Mouse (Mus musculus) hindbrain, embryonic 11.5 days (tissue): ENCODE results near the gene Bfsp1. TPM values are rescaled to one million over a fixed set of nuclear protein-coding genes. Genes with fewer than 3 reads are reported as not detected.

Experiments used
- ATAC-seq: fragments of 200-750 bp; cut with Nextera tagmentation; 2 replicates; pipeline ENCODE4 v1.8.0; 2017; ENCODE audit warnings: mild to moderate bottlenecking, moderate TSS enrichment, moderate library complexity; ENCODE audit not compliant: low FRiP score
- DNase-seq: peaks from one replicate; pipeline ENCODE4 v3.0.0-alpha.2; 2015; ENCODE audit warnings: low spot score
- H3K27ac ChIP-seq: fragments of 300-500 bp; sonication (generic); 2 replicates; pipeline ENCODE4 v1.5.1; 2014; ENCODE audit warnings: mild to moderate bottlenecking, low read depth, low read length
- H3K27me3 ChIP-seq: fragments of 300-500 bp; sonication (generic); 2 replicates; pipeline ENCODE4 v1.6.1; 2014; ENCODE audit warnings: mild to moderate bottlenecking, low read length, moderate library complexity, mixed read lengths; ENCODE audit not compliant: control insufficient read depth, insufficient read depth
- H3K36me3 ChIP-seq: fragments of 300-500 bp; sonication (generic); 2 replicates; pipeline ENCODE4 v1.6.1; 2014; ENCODE audit warnings: mild to moderate bottlenecking, low read length, moderate library complexity, mixed read lengths; ENCODE audit not compliant: control insufficient read depth, insufficient read depth
- H3K4me1 ChIP-seq: fragments of 300-500 bp; sonication (generic); replicated peaks from 2 replicates; pipeline ENCODE4 v1.6.1; 2014; ENCODE audit warnings: low read length, mixed read lengths; ENCODE audit not compliant: control insufficient read depth, insufficient read depth
- H3K4me2 ChIP-seq: fragments of 300-500 bp; sonication (generic); replicated peaks from 2 replicates; pipeline ENCODE4 v1.6.1; 2014; ENCODE audit warnings: mild to moderate bottlenecking, low read depth, low read length
- H3K4me3 ChIP-seq: fragments of 300-500 bp; sonication (generic); 2 replicates; pipeline ENCODE4 v1.5.1; 2014; ENCODE audit warnings: low read depth, low read length
- H3K9ac ChIP-seq: fragments of 300-500 bp; sonication (generic); 2 replicates; pipeline ENCODE4 v1.6.1; 2014; ENCODE audit warnings: low read depth, low read length
- H3K9me3 ChIP-seq: fragments of 300-500 bp; sonication (generic); 2 replicates; pipeline ENCODE4 v1.6.1; 2016; ENCODE audit warnings: low read length; ENCODE audit not compliant: control insufficient read depth
- WGBS: fragments of 180-500 bp; shearing (Covaris S2); extraction: QIAGEN DNeasy Blood & Tissue Kit; methylation state at CpG from one replicate; pipeline ENCODE4 v1.1.7; 2014; 5-methylcytosine and 5-hydroxymethylcytosine counted together
- polyA plus RNA-seq: library from polyadenylated mRNA; unstranded; fragments of >200 nt; fragmentation: Nextera tagmentation; extraction: Ambion mirVana; gene quantifications from 2 replicates; pipeline ENCODE4 v1.2.1, GENCODE M21; 2014

The Bfsp1 gene
- polyA plus RNA-seq, 1 experiment from 2014 or later, result 0.79 TPM

DNA sequence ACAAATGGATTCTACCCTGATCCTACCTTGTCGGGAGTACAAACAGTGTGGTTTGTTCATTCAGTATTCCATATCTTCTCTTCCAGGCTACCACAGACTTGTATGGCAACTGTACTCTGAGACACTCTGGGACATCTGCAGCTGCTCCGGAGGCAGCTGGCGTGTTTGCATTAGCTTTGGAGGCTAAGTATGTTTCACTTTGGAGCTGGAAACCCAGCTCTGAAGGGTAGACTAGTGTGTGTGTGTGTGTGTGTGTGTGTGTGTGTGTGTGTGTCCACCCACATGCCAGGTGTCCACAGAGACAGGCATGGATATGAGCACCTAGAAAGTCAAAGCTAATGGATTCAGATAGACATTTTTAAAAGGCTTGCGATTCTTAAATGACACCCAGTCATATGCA is 67.1 kb downstream of the Bfsp1 start:
- no peaks in the 10 kb centered on the region for H3K4me1 ChIP-seq
- no peak overlapping the region for H3K4me2 ChIP-seq
- H3K9me3 ChIP-seq, result no peaks in the 10 kb centered on the region
- no peak overlapping the region for H3K9ac ChIP-seq
- DNase-seq (no peak), ATAC-seq (no peak)
- no peaks in the 10 kb centered on the region for H3K27me3 ChIP-seq
- no peak overlapping the region for H3K27ac ChIP-seq
- no peak overlapping the region for H3K4me3 ChIP-seq
- WGBS, result 92% methylated on average over 4 of the region's 4 CpGs
- H3K36me3 ChIP-seq, result no peaks in the 10 kb centered on the region

GRCm38 (mm10) chr2:143789911-143790310 is 73.1 kb downstream of the Bfsp1 start:
- no peak overlapping the region for H3K9ac ChIP-seq
- no peak overlapping the region for H3K4me2 ChIP-seq
- no peaks in the 10 kb centered on the region for H3K9me3 ChIP-seq
- H3K27ac ChIP-seq, result no peak overlapping the region
- H3K4me1 ChIP-seq, result no peaks in the 10 kb centered on the region
- H3K4me3 ChIP-seq, result no peak overlapping the region
- DNase-seq (no peak), ATAC-seq (no peak)
- 89% methylated on average over 5 of the region's 5 CpGs for WGBS
- H3K36me3 ChIP-seq, result no peaks in the 10 kb centered on the region
- H3K27me3 ChIP-seq, result no peaks in the 10 kb centered on the region

- Histone ChIP-seq H3K9me3 (no peaks in the 10 kb centered on the region), H3K4me1 (no peaks in the 10 kb centered on the region), H3K9ac (no peak overlapping the region), H3K4me3 (no peak overlapping the region), H3K27me3 (no peaks in the 10 kb centered on the region), H3K4me2 (no peak overlapping the region), H3K36me3 (no peaks in the 10 kb centered on the region), H3K27ac (no peak overlapping the region)
- DNase-seq (no peak), ATAC-seq (no peak)
- 87% methylated on average over 2 of the region's 2 CpGs for WGBS
Measured at GRCm38 (mm10) chr2:143780310-143780709, 82.7 kb downstream of the Bfsp1 start.

Other genes starting within 250 kb of the Bfsp1 start
- gene Dstn, start 52.1 kb upstream of the Bfsp1 start, polyA plus RNA-seq, result 440 and 458 TPM in 2 replicates
- 41.6 and 63.9 TPM in 2 replicates for gene Rrbp1, start 148.1 kb upstream of the Bfsp1 start, polyA plus RNA-seq
- gene Banf2, start 169.9 kb upstream of the Bfsp1 start, polyA plus RNA-seq, result not detected in 2 replicates